Mouse (Mus musculus) neural tube, embryonic 15.5 days (tissue): Measurements from ENCODE around the gene Ap3d1. TPM values are rescaled to one million over a fixed set of nuclear protein-coding genes. Genes with fewer than 3 reads are reported as not detected.
A peak's percentile ranks its signal among the peaks of the same experiment; 100 is the strongest.

Experiments
- ATAC-seq: fragments of 200-750 bp; cut with Nextera tagmentation; 2 replicates; pipeline ENCODE4 v1.8.0; 2017; ENCODE audit warnings: mild to moderate bottlenecking, moderate TSS enrichment, moderate library complexity; ENCODE audit not compliant: low FRiP score
- H3K27ac ChIP-seq: fragments of 300-500 bp; sonication (generic); replicated peaks from 2 replicates; pipeline ENCODE4 v1.5.1; 2015; ENCODE audit warnings: mild to moderate bottlenecking, inconsistent platforms
- H3K27me3 ChIP-seq: fragments of 300-500 bp; sonication (generic); replicated peaks from 2 replicates; pipeline ENCODE4 v1.6.1; 2015; ENCODE audit warnings: inconsistent platforms
- H3K36me3 ChIP-seq: fragments of 300-500 bp; sonication (generic); 2 replicates; pipeline ENCODE4 v1.6.1; 2015; ENCODE audit warnings: inconsistent platforms
- H3K4me1 ChIP-seq: fragments of 300-500 bp; sonication (generic); 2 replicates; pipeline ENCODE4 v1.6.1; 2015; ENCODE audit warnings: inconsistent platforms
- H3K4me2 ChIP-seq: fragments of 300-500 bp; sonication (generic); 2 replicates; pipeline ENCODE4 v1.6.1; 2015; ENCODE audit warnings: inconsistent platforms, mild to moderate bottlenecking, moderate library complexity
- H3K4me3 ChIP-seq: fragments of 300-500 bp; sonication (generic); replicated peaks from 2 replicates; pipeline ENCODE4 v1.5.1; 2015; ENCODE audit warnings: mild to moderate bottlenecking, inconsistent platforms
- H3K9ac ChIP-seq: fragments of 300-500 bp; sonication (generic); replicated peaks from 2 replicates; pipeline ENCODE4 v1.6.1; 2015; ENCODE audit warnings: mild to moderate bottlenecking, inconsistent platforms
- H3K9me3 ChIP-seq: fragments of 300-500 bp; sonication (generic); replicated peaks from 2 replicates; pipeline ENCODE4 v1.6.1; 2016; ENCODE audit warnings: inconsistent platforms
- WGBS: fragments of 180-500 bp; shearing (Covaris S2); methylation state at CpG from one replicate; pipeline ENCODE4 v1.1.7; 2015; ENCODE audit warnings: mixed read lengths; 5-methylcytosine and 5-hydroxymethylcytosine counted together
- polyA plus RNA-seq: library from polyadenylated mRNA; unstranded; fragments of >200 nt; fragmentation: Nextera tagmentation; extraction: Ambion mirVana; gene quantifications from 2 replicates; pipeline ENCODE4 v1.2.1, GENCODE M21; 2015

Gene Ap3d1
- polyA plus RNA-seq, 1 experiment from 2014 or later: 115 TPM

GRCm38 (mm10) chr10:80741146-80741545 is 918 bp downstream of the Ap3d1 start:
- no peak for ATAC-seq
- peak overlapping the region; percentile 99 for H3K4me3 ChIP-seq
- WGBS: 31% methylated on average over 5 of the region's 5 CpGs

GRCm38 (mm10) chr10:80738657-80739056 is 3.4 kb downstream of the Ap3d1 start:
- Histone ChIP-seq H3K9ac (no peak overlapping the region), H3K4me1 (peaks cover 60% of the 10 kb centered on the region), H3K27ac (no peak overlapping the region), H3K4me3 (no peak overlapping the region), H3K36me3 (peaks cover 9% of the 10 kb centered on the region; the same call in 1 of the 2 replicates), H3K27me3 (no peaks in the 10 kb centered on the region), H3K9me3 (no peaks in the 10 kb centered on the region), H3K4me2 (no peak overlapping the region)
- WGBS: 57% methylated on average over 1 of the region's 1 CpGs
- no peak for ATAC-seq

More at GRCm38 (mm10) chr10:80741146-80741545, 918 bp downstream of the Ap3d1 start:
- H3K4me2 ChIP-seq: peak overlapping the region; percentile 97
- peak overlapping the region; percentile 99 for H3K9ac ChIP-seq
- H3K9me3 ChIP-seq: no peaks in the 10 kb centered on the region
- 0 out of 2 replicates have a peak, but pooled peaks cover under 1% of the 10 kb centered on the region for H3K27me3 ChIP-seq
- peak overlapping the region; percentile 89 for H3K27ac ChIP-seq
- H3K4me1 ChIP-seq: peaks cover 54% of the 10 kb centered on the region
- H3K36me3 ChIP-seq: 0 out of 2 replicates have a peak, but pooled peaks cover 9% of the 10 kb centered on the region

- H3K4me1 ChIP-seq: peaks cover 55% of the 10 kb centered on the region
These were observed 5.3 kb downstream of the Ap3d1 start for GRCm38 (mm10) chr10:80736731-80737130.

GRCm38 (mm10) chr10:80732611-80733101 is 9.4 kb downstream of the Ap3d1 start:
- no peak overlapping the region for H3K4me3 ChIP-seq
- no peak overlapping the region for H3K9ac ChIP-seq
- ATAC-seq: no peak
- peaks cover 59% of the 10 kb centered on the region for H3K36me3 ChIP-seq
- 91% methylated on average over 6 of the region's 6 CpGs for WGBS
- H3K4me2 ChIP-seq: no peak overlapping the region
- H3K27ac ChIP-seq: no peak overlapping the region
- H3K27me3 ChIP-seq: no peaks in the 10 kb centered on the region
- peaks cover 20% of the 10 kb centered on the region for H3K4me1 ChIP-seq
- no peaks in the 10 kb centered on the region for H3K9me3 ChIP-seq

More at GRCm38 (mm10) chr10:80736731-80737130, 5.3 kb downstream of the Ap3d1 start:
- ATAC-seq: no peak
- 65% methylated on average over 5 of the region's 5 CpGs for WGBS
- H3K9me3 ChIP-seq: no peaks in the 10 kb centered on the region
- H3K4me3 ChIP-seq: no peak overlapping the region
- peak overlapping the region; percentile 6 for H3K27ac ChIP-seq
- peaks cover 21% of the 10 kb centered on the region for H3K36me3 ChIP-seq
- H3K27me3 ChIP-seq: no peaks in the 10 kb centered on the region
- H3K4me2 ChIP-seq: no peak overlapping the region
- H3K9ac ChIP-seq: no peak overlapping the region

- H3K27me3 ChIP-seq: no peaks in the 10 kb centered on the region
- WGBS: 86% methylated on average over 5 of the region's 5 CpGs
- no peak overlapping the region for H3K4me2 ChIP-seq
- no peak for ATAC-seq
- H3K4me3 ChIP-seq: no peak overlapping the region
- H3K9ac ChIP-seq: no peak overlapping the region
- peaks cover 95% of the 10 kb centered on the region for H3K36me3 ChIP-seq
- no peaks in the 10 kb centered on the region for H3K4me1 ChIP-seq
- H3K9me3 ChIP-seq: no peaks in the 10 kb centered on the region
- H3K27ac ChIP-seq: no peak overlapping the region
These were observed 14.5 kb downstream of the Ap3d1 start for GRCm38 (mm10) chr10:80727369-80728127.

GRCm38 (mm10) chr10:80717281-80717680 is 24.8 kb downstream of the Ap3d1 start:
- ATAC-seq: no peak
- no peaks in the 10 kb centered on the region for H3K4me1 ChIP-seq
- H3K27me3 ChIP-seq: no peaks in the 10 kb centered on the region
- peaks cover 95% of the 10 kb centered on the region for H3K36me3 ChIP-seq
- WGBS: 72% methylated on average over 1 of the region's 1 CpGs
- no peak overlapping the region for H3K9ac ChIP-seq
- H3K9me3 ChIP-seq: no peaks in the 10 kb centered on the region
- no peak overlapping the region for H3K27ac ChIP-seq
- H3K4me3 ChIP-seq: no peak overlapping the region
- no peak overlapping the region for H3K4me2 ChIP-seq

- no peak for ATAC-seq
- 88% methylated on average over 3 of the region's 3 CpGs for WGBS
- H3K9me3 ChIP-seq: no peaks in the 10 kb centered on the region
- H3K9ac ChIP-seq: no peak overlapping the region
- peaks cover 97% of the 10 kb centered on the region for H3K36me3 ChIP-seq
- no peak overlapping the region for H3K27ac ChIP-seq
- no peaks in the 10 kb centered on the region for H3K4me1 ChIP-seq
- H3K4me3 ChIP-seq: no peak overlapping the region
- H3K4me2 ChIP-seq: no peak overlapping the region
- H3K27me3 ChIP-seq: no peaks in the 10 kb centered on the region
These were observed 31.2 kb downstream of the Ap3d1 start for GRCm38 (mm10) chr10:80710834-80711233.

GRCm38 (mm10) chr10:80705479-80705878 is 36.6 kb downstream of the Ap3d1 start:
- Histone ChIP-seq H3K9ac (no peak overlapping the region), H3K4me1 (peaks cover 33% of the 10 kb centered on the region), H3K9me3 (no peaks in the 10 kb centered on the region), H3K27me3 (no peaks in the 10 kb centered on the region), H3K27ac (no peak overlapping the region), H3K4me3 (no peak overlapping the region), H3K4me2 (no peak overlapping the region), H3K36me3 (peaks cover 52% of the 10 kb centered on the region)
- no peak for ATAC-seq
- WGBS: 81% methylated on average over 3 of the region's 3 CpGs

- no peak for ATAC-seq
- Histone ChIP-seq H3K36me3 (peaks cover 47% of the 10 kb centered on the region), H3K27ac (no peak overlapping the region), H3K9ac (no peak overlapping the region), H3K9me3 (no peaks in the 10 kb centered on the region), H3K4me3 (no peak overlapping the region), H3K4me2 (no peak overlapping the region), H3K4me1 (peaks cover 38% of the 10 kb centered on the region), H3K27me3 (no peaks in the 10 kb centered on the region)
- WGBS: 77% methylated on average over 3 of the region's 3 CpGs
These were observed 37.0 kb downstream of the Ap3d1 start for GRCm38 (mm10) chr10:80705033-80705432.

- Histone ChIP-seq H3K9ac (no peak overlapping the region), H3K27me3 (no peaks in the 10 kb centered on the region), H3K27ac (no peak overlapping the region), H3K4me1 (peaks cover 42% of the 10 kb centered on the region), H3K4me2 (peak overlapping the region; percentile 86; the same call in 1 of the 2 replicates), H3K36me3 (peaks cover 41% of the 10 kb centered on the region), H3K9me3 (no peaks in the 10 kb centered on the region), H3K4me3 (no peak overlapping the region)
- 89% methylated on average over 5 of the region's 5 CpGs for whole genome bisulfite sequencing
- ATAC-seq: no peak
These were observed 37.6 kb downstream of the Ap3d1 start for GRCm38 (mm10) chr10:80704418-80704817.

- peaks cover 33% of the 10 kb centered on the region for H3K36me3 ChIP-seq
- ATAC-seq: no peak
- no peaks in the 10 kb centered on the region for H3K9me3 ChIP-seq
- WGBS: 89% methylated on average over 5 of the region's 5 CpGs
- peak overlapping the region; percentile 68 for H3K9ac ChIP-seq
- peak overlapping the region; percentile 89; the same call in 1 of the 2 replicates for H3K27ac ChIP-seq
- H3K4me3 ChIP-seq: peak overlapping the region; percentile 67
- no peaks in the 10 kb centered on the region for H3K27me3 ChIP-seq
- H3K4me2 ChIP-seq: peak overlapping the region; percentile 86
- peaks cover 44% of the 10 kb centered on the region for H3K4me1 ChIP-seq
These were observed 38.4 kb downstream of the Ap3d1 start for GRCm38 (mm10) chr10:80703643-80704042.
